Mouse (Mus musculus): Measurements from ENCODE around the gene Col6a4.

- TF ChIP-seq CTCF (IDR thresholded peaks at IDR 0.05; ENCODE audit: low read depth, low read length) (no peak), POLR2A (IDR thresholded peaks at IDR 0.05; ENCODE audit: extremely low read depth, insufficient read depth, low read length) (no peak)
These were observed 111.6 kb downstream of the Col6a4 start for GRCm38 (mm10) chr9:105984931-105985519.

All from liver, adult 2 months (tissue).